Mouse (Mus musculus): ENCODE results near the gene Esr1.
"Not testable (repeated sequence)": the region's sequence is repeated elsewhere in the genome, so short reads cannot be mapped to it uniquely, and the experiment has no call there.

Gene Esr1

DNA sequence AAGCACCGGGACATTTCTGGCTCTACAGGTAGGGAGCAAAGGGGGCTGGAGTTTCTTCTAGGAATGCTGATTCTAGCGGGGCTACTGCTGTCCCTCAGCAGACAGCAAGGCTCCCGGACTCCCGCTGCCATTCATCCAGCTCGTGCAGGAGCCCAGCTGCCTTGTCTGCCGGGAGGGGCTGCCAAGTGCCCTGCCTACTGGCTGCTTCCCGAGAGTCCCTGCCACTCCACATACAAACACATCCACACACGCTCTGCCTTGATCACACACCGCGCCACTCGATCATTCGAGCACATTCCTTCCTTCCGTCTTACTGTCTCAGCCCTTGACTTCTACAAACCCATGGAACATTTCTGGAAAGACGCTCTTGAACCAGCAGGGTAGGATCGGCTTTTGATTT lies 98.5 kb downstream of the Esr1 start:
- peak; percentile 7 for DNase-seq

DNA sequence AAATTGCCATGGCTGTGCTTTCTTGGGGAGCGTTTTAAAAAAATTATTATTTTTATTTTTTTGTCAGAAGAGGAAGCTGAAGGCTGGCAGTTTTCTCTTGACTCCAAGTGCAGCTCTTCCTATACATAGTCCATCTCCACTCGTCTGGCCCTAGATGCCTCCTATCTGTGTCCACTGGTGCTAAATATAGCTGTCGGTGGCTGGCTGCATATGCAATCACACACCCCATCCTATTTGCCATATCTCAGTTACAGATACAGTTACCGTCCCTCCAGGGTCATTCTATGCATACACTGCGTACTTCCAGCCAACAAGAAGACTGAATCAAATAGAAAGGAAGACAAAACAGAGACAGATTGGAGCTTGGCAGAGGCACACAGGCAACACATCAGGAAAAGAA lies 100.0 kb downstream of the Esr1 start:
- DNase-seq = no peak

DNA sequence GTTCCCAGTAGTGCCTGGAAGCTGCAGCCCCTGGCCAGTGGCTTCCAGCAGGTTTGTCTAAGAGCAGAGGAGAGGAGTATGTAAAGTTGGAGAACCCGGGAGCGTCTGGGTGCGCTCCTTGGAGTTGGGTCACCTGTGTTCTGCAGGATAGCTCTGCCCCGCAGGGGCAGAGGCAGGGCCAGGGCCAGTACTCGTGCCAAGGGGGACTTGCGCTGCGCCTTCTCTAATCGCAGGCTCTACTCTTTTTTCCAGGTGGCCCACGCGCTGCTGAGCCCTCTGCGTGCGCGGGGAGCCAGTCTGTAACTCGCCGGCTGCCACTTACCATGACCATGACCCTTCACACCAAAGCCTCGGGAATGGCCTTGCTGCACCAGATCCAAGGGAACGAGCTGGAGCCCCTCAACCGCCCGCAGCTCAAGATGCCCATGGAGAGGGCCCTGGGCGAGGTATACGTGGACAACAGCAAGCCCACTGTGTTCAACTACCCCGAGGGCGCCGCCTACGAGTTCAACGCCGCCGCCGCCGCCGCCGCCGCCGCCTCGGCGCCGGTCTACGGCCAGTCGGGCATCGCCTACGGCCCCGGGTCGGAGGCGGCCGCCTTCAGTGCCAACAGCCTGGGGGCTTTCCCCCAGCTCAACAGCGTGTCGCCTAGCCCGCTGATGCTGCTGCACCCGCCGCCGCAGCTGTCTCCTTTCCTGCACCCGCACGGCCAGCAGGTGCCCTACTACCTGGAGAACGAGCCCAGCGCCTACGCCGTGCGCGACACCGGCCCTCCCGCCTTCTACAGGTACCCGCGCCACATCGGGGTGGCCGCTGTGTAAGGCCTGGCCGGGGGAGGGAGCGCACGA lies 100.9 kb downstream of the Esr1 start:
- DNase-seq = no peak

DNA sequence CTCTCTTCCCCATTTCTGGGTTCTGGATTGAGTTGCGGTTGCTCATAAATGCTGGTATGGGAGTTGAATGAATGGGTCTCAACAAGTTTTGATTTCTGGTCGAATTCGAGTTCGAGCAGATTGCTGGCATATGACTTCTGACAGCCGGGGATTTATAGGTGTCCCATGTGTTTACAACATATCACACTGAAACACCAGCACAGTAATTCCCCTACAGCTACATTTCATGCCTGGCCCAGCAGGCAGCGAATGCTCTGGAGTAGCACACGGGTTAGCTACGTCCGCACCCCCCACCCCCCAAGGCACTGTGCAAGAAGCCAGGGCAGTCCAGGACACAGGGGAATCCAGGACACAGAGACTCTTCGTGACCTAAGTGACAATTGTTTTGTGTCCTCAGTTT lies 102.0 kb downstream of the Esr1 start:
- no peak for DNase-seq

DNA sequence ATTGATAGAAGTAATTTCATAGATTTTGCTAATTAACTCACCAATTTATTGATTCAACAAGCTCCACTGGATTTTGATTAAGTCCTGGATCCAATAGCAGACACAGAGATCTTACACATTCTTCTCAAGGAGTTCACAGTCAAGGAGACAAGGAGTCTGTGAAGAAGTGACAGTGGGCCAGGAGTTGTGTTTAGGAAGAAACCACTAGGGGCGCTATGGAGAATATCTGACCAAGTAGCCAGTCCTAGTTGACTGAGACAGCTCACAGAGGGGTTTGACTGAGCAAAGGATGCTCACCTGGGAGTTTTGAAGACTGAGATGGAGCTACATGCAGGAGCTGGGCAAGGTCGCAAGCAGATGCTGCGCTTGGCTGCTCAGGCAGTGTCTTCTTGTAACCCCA lies 113.5 kb downstream of the Esr1 start:
- DNase-seq = no peak

DNA sequence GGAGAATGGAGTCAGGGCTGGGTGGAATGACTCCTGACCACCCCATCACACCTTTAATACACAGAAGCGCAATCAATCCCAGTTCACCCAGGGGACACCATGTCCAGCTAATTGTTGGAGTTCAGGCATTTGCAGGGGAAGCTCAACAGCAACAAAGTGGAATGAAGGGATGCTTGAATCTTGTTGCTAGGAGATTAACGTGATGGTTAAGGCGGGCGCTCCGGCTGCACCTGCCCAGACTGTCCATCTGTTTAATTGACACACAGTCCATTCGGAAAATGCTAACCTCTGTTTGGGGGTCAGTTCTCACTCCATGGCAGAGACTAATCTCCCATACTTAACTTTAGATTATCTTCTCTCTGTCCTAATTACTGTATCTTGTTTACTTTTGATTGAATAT lies 114.7 kb downstream of the Esr1 start:
- DNase-seq = no peak

DNA sequence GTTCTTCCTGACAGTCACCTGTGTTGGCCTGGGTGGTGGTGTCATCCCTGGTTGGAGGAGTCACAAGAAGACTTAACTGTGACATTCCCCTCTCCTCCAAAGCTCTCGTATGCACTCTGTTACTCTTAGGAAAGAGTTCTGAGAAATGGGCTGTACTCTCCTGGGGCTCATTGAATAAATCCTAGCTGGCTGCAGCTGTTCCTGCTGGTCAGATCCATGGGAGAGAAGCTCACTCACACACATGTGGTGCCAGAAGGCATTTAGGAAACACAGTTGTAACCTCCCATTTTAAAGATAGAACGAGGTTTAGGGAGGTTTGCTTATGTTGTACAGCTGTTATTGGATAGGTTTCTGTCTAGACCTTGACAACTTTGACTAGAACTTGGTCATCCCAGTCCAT lies 120.9 kb downstream of the Esr1 start:
- no peak for DNase-seq

DNA sequence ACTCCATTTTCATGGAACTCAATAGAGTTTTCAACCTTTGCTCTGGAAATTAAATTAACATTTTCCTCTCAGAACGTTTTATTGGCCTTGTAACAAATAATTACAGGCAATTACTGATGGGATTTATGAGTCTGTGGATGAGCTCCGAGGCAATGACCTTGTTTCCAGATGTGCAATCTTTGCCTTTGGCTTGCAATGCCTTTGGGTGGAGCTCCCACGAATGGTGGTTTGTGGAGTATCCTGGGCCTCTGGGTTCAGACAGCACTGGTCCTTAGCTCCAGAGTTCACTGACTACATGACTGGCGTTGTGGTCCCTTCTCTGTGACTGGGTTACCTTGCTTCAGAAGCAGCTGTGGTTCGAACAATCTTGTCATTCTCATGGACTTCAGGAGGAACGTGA lies 122.6 kb downstream of the Esr1 start:
- DNase-seq = no peak

DNA sequence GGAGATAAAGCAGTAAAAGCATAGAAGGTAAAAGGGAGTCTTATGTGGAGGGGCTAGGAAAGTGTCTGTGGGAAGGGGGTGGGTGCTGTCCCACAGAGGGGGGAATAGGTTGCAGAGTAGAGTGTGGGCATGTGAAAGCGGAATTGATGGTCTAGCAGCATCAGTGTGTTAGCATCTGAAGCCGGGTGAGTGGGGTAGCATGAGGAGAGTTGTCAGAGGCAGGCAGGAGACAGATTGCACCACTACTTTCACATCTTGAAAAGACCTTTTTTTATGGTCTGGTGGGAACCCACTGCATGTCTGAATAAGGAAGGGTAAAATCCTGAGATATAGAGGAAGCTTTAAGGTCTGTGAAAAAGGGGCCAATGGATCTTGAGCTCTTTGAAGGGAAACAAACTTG lies 123.5 kb downstream of the Esr1 start:
- no peak for DNase-seq

DNA sequence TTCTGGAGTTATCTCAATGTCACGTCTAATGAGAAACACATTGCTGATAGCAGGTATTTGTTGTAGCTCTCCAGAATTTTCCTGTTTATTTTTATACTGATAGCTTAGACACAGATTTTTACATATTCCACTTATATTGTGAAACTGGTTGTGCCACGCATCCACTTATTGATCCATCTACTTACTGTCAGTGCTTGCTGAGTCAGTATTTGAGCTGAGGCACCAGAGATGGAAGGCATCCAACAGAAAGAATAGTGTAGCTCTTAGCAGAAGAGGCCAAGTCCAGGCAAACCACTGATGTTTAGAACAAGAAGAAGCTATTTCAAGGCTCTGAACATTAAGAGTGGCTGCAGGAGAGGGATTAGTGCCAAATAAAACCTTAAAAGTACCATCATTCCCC lies 126.9 kb downstream of the Esr1 start:
- no peak for DNase-seq

DNA sequence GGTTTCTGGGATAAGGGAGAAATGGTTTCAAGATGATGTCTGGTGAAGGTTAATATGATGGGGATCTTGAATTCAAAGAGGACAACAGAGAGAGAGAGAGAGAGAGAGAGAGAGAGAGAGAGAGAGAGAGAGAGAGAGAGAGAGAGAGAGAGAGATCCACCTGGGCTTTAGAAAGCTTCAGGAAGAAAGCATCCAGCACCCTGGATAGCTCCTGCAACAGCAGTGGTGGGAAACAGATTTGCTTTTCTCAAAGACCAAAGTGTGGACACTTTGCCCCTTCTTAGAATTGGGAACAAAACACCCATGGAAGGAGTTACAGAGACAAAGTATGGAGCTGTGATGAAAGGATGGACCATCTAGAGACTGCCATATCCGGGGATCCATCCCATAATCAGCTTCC lies 139.7 kb downstream of the Esr1 start:
- DNase-seq = not testable (repeated sequence)

DNA sequence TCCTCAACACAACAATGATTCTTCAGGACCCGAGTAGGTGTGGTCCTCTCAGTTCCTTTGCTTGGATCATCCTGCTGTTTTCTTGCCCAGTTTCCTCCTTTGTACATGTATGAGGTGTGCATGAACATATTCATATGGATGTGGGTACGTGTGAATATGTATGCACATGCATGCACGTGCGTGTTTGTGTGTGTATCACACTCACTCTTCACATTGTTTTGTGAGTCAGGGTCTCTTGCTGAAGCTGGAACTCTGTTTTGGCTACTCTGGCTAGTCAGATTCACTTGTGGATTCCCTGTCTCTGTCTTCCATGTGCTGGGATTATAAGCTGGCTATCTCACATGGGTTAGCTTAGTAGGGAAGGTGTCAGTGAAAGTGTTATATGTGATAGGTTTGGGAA lies 141.6 kb downstream of the Esr1 start:
- DNase-seq = no peak

DNA sequence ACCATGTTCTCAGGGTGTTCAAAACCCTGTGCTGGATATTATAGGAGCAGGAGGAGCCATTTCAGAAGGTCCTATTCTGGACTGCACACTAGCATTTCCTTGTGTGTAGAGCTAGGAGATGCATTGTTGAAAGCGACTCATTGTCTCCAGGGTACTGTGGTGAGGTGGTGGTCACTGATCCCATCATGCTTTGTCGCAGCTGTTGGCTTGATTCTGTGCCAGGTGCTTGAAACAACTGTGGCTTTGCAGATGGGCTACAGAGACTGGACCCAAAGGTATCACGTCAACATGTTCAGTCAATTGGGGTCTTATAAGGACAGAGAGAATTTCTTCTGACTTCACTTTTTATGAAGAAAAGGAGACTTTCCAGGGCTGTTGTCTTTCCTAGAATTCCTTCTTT lies 164.1 kb downstream of the Esr1 start:
- DNase-seq = no peak

DNA sequence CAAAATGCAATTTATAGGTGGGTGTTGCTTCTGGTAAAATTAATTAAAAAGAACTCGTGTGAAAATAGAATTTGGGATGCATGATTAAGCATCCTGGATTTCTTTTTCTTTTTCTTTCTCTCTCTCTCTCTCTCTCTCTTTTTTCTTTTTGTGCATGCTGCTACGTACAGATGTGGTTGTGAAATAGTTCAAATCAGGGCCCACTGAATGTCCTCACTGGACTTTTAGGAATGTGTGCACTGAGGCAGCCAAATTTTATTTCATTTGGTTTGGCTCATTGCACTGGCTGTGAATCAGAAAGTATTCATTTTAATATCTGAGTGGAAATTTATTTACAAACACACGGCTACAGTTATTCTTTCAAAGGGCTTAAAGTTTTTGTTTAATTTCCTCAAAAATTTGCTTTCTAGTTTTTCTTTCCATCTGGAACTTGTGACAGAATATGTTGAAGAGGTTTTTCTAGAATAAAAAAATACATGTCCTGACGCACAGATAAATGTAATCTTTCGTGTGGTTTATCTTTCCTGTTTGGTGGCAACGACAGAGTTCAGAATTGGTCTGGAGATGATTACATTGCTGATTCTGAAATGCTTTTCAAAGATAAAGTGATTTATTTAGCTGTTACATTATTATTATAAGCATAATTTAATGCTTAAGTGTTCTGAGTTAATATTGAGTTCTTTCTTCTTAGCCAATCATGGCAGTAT lies 164.8 kb downstream of the Esr1 start:
- no peak for DNase-seq

DNA sequence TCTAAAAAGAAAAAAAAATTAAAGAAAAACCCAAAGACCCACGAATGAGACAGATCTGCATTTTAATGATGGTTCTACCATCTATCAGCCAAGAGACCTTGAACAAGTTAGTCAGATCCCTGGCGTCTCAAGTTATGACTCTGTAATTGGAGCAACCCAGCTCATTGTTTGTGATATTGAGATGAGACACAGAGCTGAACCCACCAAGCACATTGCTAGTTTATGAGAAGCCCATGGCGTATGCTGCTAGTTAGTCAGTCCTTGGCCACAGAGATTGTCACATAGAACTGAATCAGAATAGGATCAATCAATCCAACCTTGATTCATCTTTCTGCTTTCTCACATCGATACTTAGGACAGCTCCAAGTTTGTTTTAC lies 165.3 kb downstream of the Esr1 start:
- no peak for DNase-seq

DNA sequence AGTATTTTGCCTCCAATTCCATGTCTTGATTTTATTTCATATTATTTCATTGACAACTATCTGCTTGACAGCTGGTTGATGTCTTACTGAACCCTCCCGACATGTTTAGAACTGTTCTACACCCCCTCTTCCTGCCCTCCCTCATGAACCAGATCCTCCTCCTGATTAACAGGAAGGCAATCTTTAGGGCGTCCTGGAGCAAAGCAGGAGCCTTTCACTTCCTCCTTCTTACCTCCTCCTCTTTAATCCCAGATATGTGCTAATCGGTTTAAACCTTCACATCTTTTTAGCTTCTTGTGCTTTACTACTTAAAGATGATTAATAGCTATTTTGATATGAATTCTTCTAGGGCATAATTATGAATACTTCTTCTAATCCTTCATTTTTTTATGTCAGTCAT lies 166.6 kb downstream of the Esr1 start:
- DNase-seq = no peak

DNA sequence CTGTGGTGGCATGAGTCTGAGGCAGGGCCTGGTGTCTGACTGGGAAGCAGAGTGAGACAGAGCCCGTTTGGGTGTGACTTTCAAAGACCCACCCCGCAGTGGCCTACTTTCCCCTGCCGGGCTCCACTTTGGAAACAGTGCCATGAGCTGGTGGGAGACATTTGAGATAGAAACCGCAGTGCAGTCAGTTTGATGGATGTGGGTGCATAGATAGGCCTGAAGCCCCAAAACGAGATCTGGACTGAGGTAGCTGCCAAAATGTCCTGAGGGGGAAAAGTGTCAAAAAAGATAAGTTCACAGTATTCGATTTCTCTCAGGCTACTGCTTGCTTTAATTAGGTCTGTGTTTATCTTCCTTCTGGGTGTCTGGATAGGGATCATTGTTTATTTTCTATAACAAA lies 169.5 kb downstream of the Esr1 start:
- DNase-seq = no peak

DNA sequence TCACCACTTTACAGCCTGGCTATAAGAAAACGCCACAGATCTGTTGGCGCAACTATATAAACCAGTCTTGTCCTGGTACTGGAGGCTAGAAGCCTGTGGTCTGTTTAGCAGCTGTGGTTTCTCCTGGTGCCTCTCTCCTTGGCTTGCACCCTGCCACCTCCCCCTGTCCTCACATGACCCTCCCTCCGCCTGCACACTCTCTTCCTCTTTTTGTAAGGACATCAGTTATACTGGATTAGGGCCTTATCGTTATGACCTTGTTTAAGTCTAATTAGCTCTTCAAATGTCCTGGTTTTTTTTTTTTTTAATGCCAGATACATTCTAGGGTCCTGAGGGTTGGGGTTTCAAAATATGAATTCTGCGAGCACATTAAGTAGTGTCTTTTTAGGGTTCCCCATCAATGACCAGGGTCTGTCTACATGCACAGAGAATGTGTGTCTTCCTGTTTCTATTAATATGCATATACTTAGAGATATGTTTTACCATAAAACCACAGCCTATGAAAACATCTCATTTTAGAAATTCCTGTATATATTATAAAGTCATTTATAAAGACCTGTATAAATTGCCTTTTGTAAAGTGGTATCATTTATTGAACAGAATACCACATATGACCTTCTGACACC lies 175.7 kb downstream of the Esr1 start:
- DNase-seq = no peak

DNA sequence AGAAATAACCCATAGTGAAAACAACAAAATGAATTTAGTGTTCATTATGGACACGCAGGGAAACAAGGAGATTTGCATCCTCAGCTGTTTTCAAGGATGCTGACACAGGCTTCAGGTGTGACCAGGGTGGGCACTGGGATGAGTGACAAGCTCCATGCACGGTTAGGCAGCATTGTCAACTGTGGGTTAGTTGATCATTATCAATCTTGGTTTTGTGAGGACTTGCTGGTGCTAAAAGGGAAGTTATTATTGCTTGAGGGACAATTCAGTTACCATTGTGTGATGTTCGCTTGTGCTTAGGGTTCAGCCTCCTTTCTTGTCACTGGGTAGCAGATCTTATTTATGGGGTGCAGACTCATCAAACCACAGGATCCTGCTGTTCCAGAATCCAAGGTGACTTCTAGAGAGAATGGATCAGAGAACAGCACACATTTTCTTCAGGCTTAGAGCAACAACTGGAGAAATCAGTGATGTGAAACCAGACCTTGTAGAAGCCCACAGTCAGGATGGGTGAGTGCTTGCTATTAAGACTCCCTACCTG lies 186.9 kb downstream of the Esr1 start:
- DNase-seq = no peak

DNA sequence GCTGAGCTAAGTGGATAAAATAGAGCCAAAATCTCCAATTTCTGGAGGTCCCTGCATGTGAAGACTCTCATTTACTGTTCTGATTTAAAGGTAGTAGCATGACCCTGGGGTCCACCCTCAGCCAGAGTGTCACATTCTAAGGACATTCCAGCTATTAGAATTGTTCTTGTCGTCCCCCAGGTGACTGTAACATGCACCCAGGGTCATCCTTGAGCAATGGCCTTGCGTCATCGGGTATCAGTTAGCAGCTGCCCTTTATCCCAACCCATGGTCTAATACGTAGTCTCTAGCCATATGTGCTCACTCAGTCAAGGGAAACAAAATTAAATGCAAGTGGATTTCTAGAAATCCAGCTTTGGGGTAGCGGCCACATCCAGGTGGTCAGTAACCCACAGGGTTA lies 213.0 kb downstream of the Esr1 start:
- DNase-seq = no peak

DNA sequence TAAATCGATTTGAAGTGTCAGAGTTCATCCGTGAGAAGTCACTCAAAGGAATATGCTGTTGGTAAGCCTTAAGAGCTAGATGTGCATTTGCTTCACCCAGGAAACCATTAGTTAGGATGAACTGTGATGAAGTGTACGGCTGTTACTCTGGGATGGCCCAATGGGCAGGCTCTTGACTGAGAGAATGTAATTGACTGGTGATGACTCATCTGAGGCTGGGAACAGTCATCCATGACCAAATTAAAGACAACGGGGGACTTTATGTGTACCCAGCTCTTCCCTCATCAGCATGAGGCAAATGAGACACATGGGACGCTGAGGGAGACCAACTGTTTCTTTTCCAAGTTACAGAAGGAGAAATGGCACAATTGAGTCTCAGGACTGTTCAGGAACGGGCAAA lies 219.2 kb downstream of the Esr1 start:
- DNase-seq = no peak

DNA sequence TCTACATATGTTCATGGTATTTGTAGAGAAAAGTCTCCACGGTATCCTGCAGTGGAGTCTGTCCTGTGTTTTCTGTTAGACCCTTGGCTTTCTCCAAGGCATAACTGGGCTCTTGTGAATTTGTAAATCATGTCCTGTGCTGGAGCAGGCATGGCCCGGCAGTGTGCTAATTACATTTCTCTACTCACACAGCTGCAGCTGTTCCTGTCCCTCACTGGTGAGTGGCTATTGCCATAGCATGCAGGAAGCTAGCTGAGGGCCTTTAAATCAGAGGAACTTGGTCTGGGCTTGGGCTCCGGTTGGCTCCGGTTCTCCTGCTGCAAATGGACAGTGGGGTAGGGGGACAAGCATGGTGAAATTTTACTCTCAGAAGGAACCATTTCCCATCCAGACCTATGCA lies 226.7 kb downstream of the Esr1 start:
- DNase-seq = no peak

DNA sequence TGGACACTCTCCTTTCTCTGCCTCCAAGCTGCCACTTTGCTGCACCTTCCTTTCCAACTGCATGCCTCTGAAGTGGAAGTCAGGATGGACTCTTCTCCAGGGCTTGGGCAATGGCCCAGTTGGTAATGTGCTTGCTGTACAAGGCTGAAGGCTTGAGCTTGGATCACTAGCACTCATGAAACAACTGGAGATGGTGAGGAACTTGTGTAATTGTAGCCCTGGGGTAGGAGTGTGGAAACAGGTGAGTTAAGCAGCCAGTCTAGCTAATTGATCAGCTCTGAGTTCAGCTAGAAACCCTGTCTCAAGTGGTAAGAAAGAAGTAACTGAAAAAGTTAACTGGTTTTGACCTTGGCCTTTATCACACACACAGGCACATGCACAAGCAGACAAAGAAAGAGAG lies 229.6 kb downstream of the Esr1 start:
- no peak for DNase-seq

DNA sequence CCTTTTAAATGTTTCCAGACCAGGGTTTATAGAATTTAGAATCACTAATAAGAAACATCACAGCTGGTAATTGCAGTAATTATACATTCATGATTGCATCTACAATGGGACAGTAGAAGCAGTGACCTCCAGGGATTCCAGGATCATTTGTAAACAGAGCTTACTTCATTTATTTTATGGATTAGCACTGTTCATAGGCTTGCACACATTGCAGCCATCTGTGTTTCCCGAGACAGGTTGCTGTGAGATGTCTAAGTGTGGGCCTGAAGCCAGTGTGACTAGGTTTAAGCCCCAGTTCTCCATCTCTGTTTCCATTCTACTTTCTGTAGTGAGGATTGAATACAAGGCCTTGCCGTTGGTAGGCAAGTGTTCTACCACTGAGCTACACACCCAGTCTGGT lies 236.1 kb downstream of the Esr1 start:
- DNase-seq = no peak
